Mouse (Mus musculus): ENCODE data around the gene Cpeb2.

The Cpeb2 gene

GRCm38 (mm10) chr5:43328579-43328978 is 95.6 kb downstream of the Cpeb2 start:
- no peak for DNase-seq

- DNase-seq: no peak
Measured at GRCm38 (mm10) chr5:43330260-43330659, 97.3 kb downstream of the Cpeb2 start.

- DNase-seq: no peak
Measured at GRCm38 (mm10) chr5:43334469-43334868, 101.5 kb downstream of the Cpeb2 start.

GRCm38 (mm10) chr5:43337212-43337611 is 104.2 kb downstream of the Cpeb2 start:
- no peak for DNase-seq

GRCm38 (mm10) chr5:43338771-43339475 is 106.0 kb downstream of the Cpeb2 start:
- DNase-seq: no peak

Data from thymus, adult 18-20 months (tissue).